Mouse (Mus musculus): ENCODE measurements around the gene Gria1. TPM values are rescaled to one million over a fixed set of nuclear protein-coding genes. Genes with fewer than 3 reads are reported as not detected.

The Gria1 gene
- polyA plus RNA-seq, 1 experiment from 2014 or later, result 2.5 TPM

DNA sequence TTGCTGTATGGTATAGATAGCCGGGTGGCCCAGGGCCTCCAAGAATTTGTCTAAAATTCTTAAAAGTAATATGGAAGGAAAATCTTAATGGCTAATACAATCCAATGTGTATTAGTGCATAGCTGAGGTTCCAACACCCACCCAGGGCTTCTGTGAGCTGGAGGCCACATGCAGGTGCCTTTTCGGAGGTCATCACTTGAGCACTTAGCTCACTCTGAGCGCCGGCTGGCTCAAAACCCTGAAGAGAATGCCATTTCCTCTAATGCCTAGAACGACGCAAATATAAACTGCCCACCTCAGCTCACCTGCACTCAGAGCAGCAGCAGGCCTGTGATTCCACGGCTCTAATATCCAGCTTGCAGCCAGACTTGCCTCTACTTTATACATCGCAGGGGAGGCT, 148.9 kb downstream of the Gria1 start:
- DNase-seq (ENCODE audit: low spot score) (no peak), ATAC-seq (ENCODE audit: low read depth) (no peak)
- 88% methylated on average over 8 of the region's 8 CpGs for WGBS
- no peak overlapping the region for H3K9ac ChIP-seq (ENCODE audit: low read depth, low read length)
- H3K36me3 ChIP-seq (ENCODE audit: control insufficient read depth, insufficient read depth, low read length), result no peaks in the 10 kb centered on the region
- no peaks in the 10 kb centered on the region for H3K4me1 ChIP-seq (ENCODE audit: control insufficient read depth, insufficient read depth, low read length)
- 0 out of 2 replicates have a peak, but pooled peaks cover 7% of the 10 kb centered on the region for H3K9me3 ChIP-seq (ENCODE audit: control insufficient read depth, low read length)
- no peak overlapping the region for H3K4me3 ChIP-seq (ENCODE audit: low read depth, low read length)
- H3K27me3 ChIP-seq (replicated peaks; ENCODE audit: control insufficient read depth, insufficient read depth, low read length), result no peaks in the 10 kb centered on the region
- H3K4me2 ChIP-seq (ENCODE audit: low read depth, low read length), result no peak overlapping the region
- H3K27ac ChIP-seq (replicated peaks; ENCODE audit: low read depth, low read length), result no peak overlapping the region

DNA sequence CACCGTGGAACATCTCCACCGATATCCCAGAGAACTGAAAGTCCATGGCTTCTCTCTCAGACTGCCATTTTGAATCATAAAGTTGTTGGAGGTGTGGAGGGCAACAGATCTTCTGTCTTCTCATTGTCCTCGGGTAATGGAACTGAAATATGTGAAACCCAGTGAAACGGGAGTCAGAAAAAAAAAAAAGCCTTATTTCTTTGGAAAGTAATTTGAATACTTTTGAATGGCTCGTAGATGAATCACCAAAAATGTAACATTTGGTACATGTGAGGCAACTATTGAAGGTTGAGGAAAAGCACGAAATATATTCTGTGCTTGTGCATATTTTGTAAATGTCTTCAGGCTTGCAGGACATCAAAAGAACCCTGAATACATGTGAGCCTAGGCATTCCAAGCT, 151.7 kb downstream of the Gria1 start:
- WGBS, result 79% methylated on average over 6 of the region's 6 CpGs
- ATAC-seq (ENCODE audit: low read depth) (no peak), DNase-seq (ENCODE audit: low spot score) (no peak)
- Histone ChIP-seq H3K9ac (ENCODE audit: low read depth, low read length) (no peak overlapping the region), H3K36me3 (ENCODE audit: control insufficient read depth, insufficient read depth, low read length) (no peaks in the 10 kb centered on the region), H3K27ac (replicated peaks; ENCODE audit: low read depth, low read length) (no peak overlapping the region), H3K4me3 (ENCODE audit: low read depth, low read length) (no peak overlapping the region), H3K27me3 (replicated peaks; ENCODE audit: control insufficient read depth, insufficient read depth, low read length) (no peaks in the 10 kb centered on the region), H3K4me1 (ENCODE audit: control insufficient read depth, insufficient read depth, low read length) (no peaks in the 10 kb centered on the region), H3K4me2 (ENCODE audit: low read depth, low read length) (no peak overlapping the region), H3K9me3 (ENCODE audit: control insufficient read depth, low read length) (0 out of 2 replicates have a peak, but pooled peaks cover 7% of the 10 kb centered on the region)

GRCm38 (mm10) chr11:57170058-57170457, 158.9 kb downstream of the Gria1 start:
- WGBS, result 65% methylated on average over 6 of the region's 6 CpGs
- Histone ChIP-seq H3K27me3 (replicated peaks; ENCODE audit: control insufficient read depth, insufficient read depth, low read length) (no peaks in the 10 kb centered on the region), H3K9ac (ENCODE audit: low read depth, low read length) (no peak overlapping the region), H3K4me1 (ENCODE audit: control insufficient read depth, insufficient read depth, low read length) (no peaks in the 10 kb centered on the region), H3K36me3 (ENCODE audit: control insufficient read depth, insufficient read depth, low read length) (no peaks in the 10 kb centered on the region), H3K4me3 (ENCODE audit: low read depth, low read length) (no peak overlapping the region), H3K9me3 (ENCODE audit: control insufficient read depth, low read length) (no peaks in the 10 kb centered on the region), H3K27ac (replicated peaks; ENCODE audit: low read depth, low read length) (no peak overlapping the region), H3K4me2 (ENCODE audit: low read depth, low read length) (no peak overlapping the region)
- ATAC-seq (ENCODE audit: low read depth) (no peak), DNase-seq (ENCODE audit: low spot score) (no peak)

DNA sequence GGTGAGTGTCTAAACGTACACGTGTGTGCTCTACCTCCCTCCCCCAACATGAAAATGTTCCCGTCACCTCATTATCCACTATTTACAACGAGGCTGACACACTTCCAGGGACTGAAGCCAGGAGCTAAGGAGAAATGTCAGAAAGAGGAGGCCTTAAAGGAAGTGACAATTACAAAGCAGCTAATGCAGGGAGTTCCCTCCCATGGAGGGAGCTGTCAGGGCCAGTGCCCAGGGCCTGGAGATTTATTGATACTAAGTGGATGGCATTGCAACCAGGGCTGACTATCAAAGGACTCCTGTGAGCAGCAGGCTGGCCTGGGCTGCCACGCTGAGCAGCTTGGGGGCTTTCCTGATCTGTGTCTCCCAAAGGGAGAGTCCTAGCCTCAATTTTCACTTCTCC, 163.0 kb downstream of the Gria1 start:
- Histone ChIP-seq H3K9me3 (ENCODE audit: control insufficient read depth, low read length) (no peaks in the 10 kb centered on the region), H3K4me1 (ENCODE audit: control insufficient read depth, insufficient read depth, low read length) (no peaks in the 10 kb centered on the region), H3K36me3 (ENCODE audit: control insufficient read depth, insufficient read depth, low read length) (no peaks in the 10 kb centered on the region), H3K4me3 (ENCODE audit: low read depth, low read length) (no peak overlapping the region), H3K9ac (ENCODE audit: low read depth, low read length) (no peak overlapping the region), H3K27ac (replicated peaks; ENCODE audit: low read depth, low read length) (no peak overlapping the region), H3K27me3 (replicated peaks; ENCODE audit: control insufficient read depth, insufficient read depth, low read length) (no peaks in the 10 kb centered on the region), H3K4me2 (ENCODE audit: low read depth, low read length) (no peak overlapping the region)
- WGBS, result 63% methylated on average over 5 of the region's 5 CpGs
- DNase-seq (ENCODE audit: low spot score) (no peak), ATAC-seq (ENCODE audit: low read depth) (no peak)

DNA sequence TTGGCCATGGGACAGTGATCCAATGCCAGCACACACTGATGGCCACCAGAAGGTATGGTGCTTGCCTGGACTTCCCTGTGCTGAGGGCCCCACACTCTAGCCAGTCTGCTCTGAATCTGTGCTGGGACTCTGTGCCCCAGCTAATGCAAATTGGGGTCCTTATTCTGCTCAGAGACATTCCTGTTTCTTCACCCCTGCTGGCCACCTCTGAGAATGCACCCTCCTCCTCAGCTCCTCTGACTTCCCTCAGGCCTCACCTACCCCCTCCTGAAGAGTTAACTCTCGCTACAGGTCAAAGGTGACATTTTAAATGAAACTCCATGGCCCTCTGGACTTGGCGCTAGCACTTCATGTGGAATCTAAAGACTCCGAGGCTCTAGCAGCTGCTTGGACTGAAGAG, 165.4 kb downstream of the Gria1 start:
- WGBS, result 28% methylated on average over 3 of the region's 3 CpGs

GRCm38 (mm10) chr11:57184216-57184615, 173.0 kb downstream of the Gria1 start:
- no peak for ATAC-seq (ENCODE audit: low read depth)
- Histone ChIP-seq H3K27ac (replicated peaks; ENCODE audit: low read depth, low read length) (no peak overlapping the region), H3K4me1 (ENCODE audit: control insufficient read depth, insufficient read depth, low read length) (no peaks in the 10 kb centered on the region), H3K36me3 (ENCODE audit: control insufficient read depth, insufficient read depth, low read length) (no peaks in the 10 kb centered on the region), H3K4me3 (ENCODE audit: low read depth, low read length) (no peak overlapping the region), H3K4me2 (ENCODE audit: low read depth, low read length) (no peak overlapping the region), H3K27me3 (replicated peaks; ENCODE audit: control insufficient read depth, insufficient read depth, low read length) (no peaks in the 10 kb centered on the region), H3K9me3 (ENCODE audit: control insufficient read depth, low read length) (no peaks in the 10 kb centered on the region), H3K9ac (ENCODE audit: low read depth, low read length) (no peak overlapping the region)
- no peak for DNase-seq (ENCODE audit: low spot score)
- 89% methylated on average over 4 of the region's 4 CpGs for WGBS

More for the DNA sequence above, 165.4 kb downstream of the Gria1 start:
- no peaks in the 10 kb centered on the region for H3K4me1 ChIP-seq (ENCODE audit: control insufficient read depth, insufficient read depth, low read length)
- H3K27me3 ChIP-seq (replicated peaks; ENCODE audit: control insufficient read depth, insufficient read depth, low read length), result no peaks in the 10 kb centered on the region
- no peaks in the 10 kb centered on the region for H3K9me3 ChIP-seq (ENCODE audit: control insufficient read depth, low read length)
- no peak overlapping the region for H3K27ac ChIP-seq (replicated peaks; ENCODE audit: low read depth, low read length)
- DNase-seq (ENCODE audit: low spot score) (no peak), ATAC-seq (ENCODE audit: low read depth) (no peak)
- no peak overlapping the region for H3K4me3 ChIP-seq (ENCODE audit: low read depth, low read length)
- H3K9ac ChIP-seq (ENCODE audit: low read depth, low read length), result no peak overlapping the region
- no peaks in the 10 kb centered on the region for H3K36me3 ChIP-seq (ENCODE audit: control insufficient read depth, insufficient read depth, low read length)
- no peak overlapping the region for H3K4me2 ChIP-seq (ENCODE audit: low read depth, low read length)

- Histone ChIP-seq H3K27me3 (replicated peaks; ENCODE audit: control insufficient read depth, insufficient read depth, low read length) (no peaks in the 10 kb centered on the region), H3K36me3 (ENCODE audit: control insufficient read depth, insufficient read depth, low read length) (no peaks in the 10 kb centered on the region), H3K9ac (ENCODE audit: low read depth, low read length) (no peak overlapping the region), H3K27ac (replicated peaks; ENCODE audit: low read depth, low read length) (no peak overlapping the region), H3K4me2 (ENCODE audit: low read depth, low read length) (no peak overlapping the region), H3K4me3 (ENCODE audit: low read depth, low read length) (no peak overlapping the region), H3K9me3 (ENCODE audit: control insufficient read depth, low read length) (no peaks in the 10 kb centered on the region), H3K4me1 (ENCODE audit: control insufficient read depth, insufficient read depth, low read length) (no peaks in the 10 kb centered on the region)
- ATAC-seq (ENCODE audit: low read depth) (no peak), DNase-seq (ENCODE audit: low spot score) (no peak)
Observed at GRCm38 (mm10) chr11:57185110-57185509, 173.9 kb downstream of the Gria1 start.

- Histone ChIP-seq H3K4me1 (ENCODE audit: control insufficient read depth, insufficient read depth, low read length) (no peaks in the 10 kb centered on the region), H3K36me3 (ENCODE audit: control insufficient read depth, insufficient read depth, low read length) (no peaks in the 10 kb centered on the region), H3K9me3 (ENCODE audit: control insufficient read depth, low read length) (no peaks in the 10 kb centered on the region), H3K9ac (ENCODE audit: low read depth, low read length) (no peak overlapping the region), H3K4me3 (ENCODE audit: low read depth, low read length) (no peak overlapping the region), H3K27ac (replicated peaks; ENCODE audit: low read depth, low read length) (no peak overlapping the region), H3K27me3 (replicated peaks; ENCODE audit: control insufficient read depth, insufficient read depth, low read length) (no peaks in the 10 kb centered on the region), H3K4me2 (ENCODE audit: low read depth, low read length) (no peak overlapping the region)
- ATAC-seq (ENCODE audit: low read depth) (no peak), DNase-seq (ENCODE audit: low spot score) (no peak)
- WGBS, result 80% methylated on average over 8 of the region's 8 CpGs
Observed at GRCm38 (mm10) chr11:57189391-57189790, 178.2 kb downstream of the Gria1 start.

DNA sequence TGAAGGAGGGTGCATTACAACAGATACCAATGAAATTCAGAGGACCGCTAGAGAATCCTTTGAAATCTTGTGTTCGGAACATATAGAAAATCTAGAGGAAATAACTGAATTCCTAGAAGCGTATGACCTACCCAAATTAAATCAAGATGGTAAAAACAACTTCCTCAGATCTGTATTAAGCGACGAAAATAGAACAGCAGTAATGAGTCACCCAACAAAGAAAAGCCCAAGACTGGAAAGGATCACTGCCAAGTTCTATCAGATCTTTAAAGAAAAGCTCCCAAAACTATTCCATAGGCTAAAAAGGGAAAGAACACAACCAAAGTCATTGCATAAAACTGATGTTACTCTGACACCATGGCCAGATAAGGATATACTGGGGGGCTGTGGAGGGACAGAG, 183.6 kb downstream of the Gria1 start:
- no peak overlapping the region for H3K9ac ChIP-seq (ENCODE audit: low read depth, low read length)
- DNase-seq (ENCODE audit: low spot score), result no peak
- no peaks in the 10 kb centered on the region for H3K36me3 ChIP-seq (ENCODE audit: control insufficient read depth, insufficient read depth, low read length)
- no peaks in the 10 kb centered on the region for H3K4me1 ChIP-seq (ENCODE audit: control insufficient read depth, insufficient read depth, low read length)
- no peak for ATAC-seq (ENCODE audit: low read depth)
- H3K27ac ChIP-seq (replicated peaks; ENCODE audit: low read depth, low read length), result no peak overlapping the region
- no peaks in the 10 kb centered on the region for H3K27me3 ChIP-seq (replicated peaks; ENCODE audit: control insufficient read depth, insufficient read depth, low read length)
- H3K9me3 ChIP-seq (ENCODE audit: control insufficient read depth, low read length), result 0 out of 2 replicates have a peak, but pooled peaks cover 4% of the 10 kb centered on the region
- 57% methylated on average over 5 of the region's 5 CpGs for WGBS
- no peak overlapping the region for H3K4me2 ChIP-seq (ENCODE audit: low read depth, low read length)
- no peak overlapping the region for H3K4me3 ChIP-seq (ENCODE audit: low read depth, low read length)

Data from embryonic facial prominence, embryonic 14.5 days (tissue).